Mouse (Mus musculus) spleen, adult 2 months (tissue): Measurements from ENCODE around the gene Lamc3. TPM values are rescaled to one million over a fixed set of nuclear protein-coding genes. Genes with fewer than 3 reads are reported as not detected.

ENCODE experiments used
- DNase-seq, 2 experiments: peaks; one replicate each; pipeline versions ENCODE4 v3.0.0 to v3.0.0-alpha.2; 2012 to 2021; ENCODE audit warnings: low spot score in 2 of 2, low read depth in 1 of 2
- H3K27ac ChIP-seq: fragments of 200-500 bp; 2 replicates; pipeline ENCODE4 v1.5.1; 2012; ENCODE audit warnings: low read length, inconsistent platforms; ENCODE audit not compliant: insufficient read depth
- H3K27me3 ChIP-seq: fragments of 200-500 bp; 2 replicates; pipeline ENCODE4 v1.6.1; 2012; ENCODE audit warnings: mild to moderate bottlenecking, moderate library complexity, low read length, inconsistent platforms; ENCODE audit not compliant: control insufficient read depth, insufficient read depth
- H3K36me3 ChIP-seq: fragments of 200-500 bp; 2 replicates; pipeline ENCODE4 v1.6.1; 2012; ENCODE audit warnings: mild to moderate bottlenecking, low read length, inconsistent platforms; ENCODE audit not compliant: control insufficient read depth, insufficient read depth
- H3K4me1 ChIP-seq: fragments of 200-500 bp; 2 replicates; pipeline ENCODE4 v1.6.1; 2011; ENCODE audit warnings: inconsistent platforms; ENCODE audit not compliant: control insufficient read depth, insufficient read depth, insufficient read length
- H3K4me3 ChIP-seq: fragments of 200-500 bp; 2 replicates; pipeline ENCODE4 v1.5.1; 2011; ENCODE audit warnings: mild to moderate bottlenecking, inconsistent platforms; ENCODE audit not compliant: insufficient read depth, insufficient read length; ENCODE audit errors: extremely low read depth
- CTCF ChIP-seq: fragments of 200-500 bp; IDR thresholded peaks from 2 replicates; pipeline ENCODE4 v1.5.1; 2011; ENCODE audit warnings: mild to moderate bottlenecking, inconsistent platforms; ENCODE audit not compliant: insufficient read depth, insufficient read length, insufficient replicate concordance; ENCODE audit errors: extremely low read depth
- POLR2A ChIP-seq: fragments of 200-500 bp; IDR thresholded peaks from 2 replicates; pipeline ENCODE4 v1.6.1; 2011; ENCODE audit warnings: low read depth, low read length, inconsistent platforms
- WGBS: fragments of 180-500 bp; shearing (Covaris S2); methylation state at CpG from one replicate; pipeline ENCODE4 v1.1.7; 2018; 5-methylcytosine and 5-hydroxymethylcytosine counted together
- polyA plus RNA-seq: library from polyadenylated mRNA; depleted of rRNA; stranded (reverse); fragments of >200 nt; gene quantifications from 2 replicates; pipeline ENCODE4 v1.2.3, GENCODE M21; 2012

The Lamc3 gene
- polyA plus RNA-seq, 1 experiment: 2.1 TPM

DNA sequence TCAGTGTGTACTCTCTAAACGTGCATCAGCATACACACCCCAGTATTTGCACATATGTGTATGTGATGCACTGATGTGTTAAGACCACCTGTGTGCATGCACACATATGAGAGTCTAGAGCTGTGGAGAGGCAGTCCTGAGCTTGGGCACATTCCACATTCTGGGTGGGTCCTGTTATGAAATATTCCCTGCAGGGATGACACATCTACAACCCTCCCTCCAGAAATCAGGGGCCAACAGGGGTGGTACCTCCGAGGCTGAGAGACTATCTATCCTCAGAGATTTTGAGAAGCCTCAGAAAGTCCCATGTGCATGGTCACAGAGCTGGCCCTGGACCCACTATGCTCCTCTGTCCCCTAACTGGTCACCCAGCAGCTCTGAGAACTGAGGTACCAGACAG lies 58.5 kb downstream of the Lamc3 start:
- Histone ChIP-seq H3K27me3 (peaks cover 7% of the 10 kb centered on the region; the same call in 1 of the 2 replicates), H3K4me3 (no peak overlapping the region), H3K36me3 (no peaks in the 10 kb centered on the region), H3K27ac (no peak overlapping the region), H3K4me1 (peaks cover 3% of the 10 kb centered on the region)
- WGBS: 77% methylated on average over 2 of the region's 2 CpGs
- TF ChIP-seq CTCF (no peak), POLR2A (no peak)
- no peak for DNase-seq

GRCm38 (mm10) chr2:31948392-31948791 lies 61.3 kb downstream of the Lamc3 start:
- no peak overlapping the region for H3K27ac ChIP-seq
- no peaks in the 10 kb centered on the region for H3K36me3 ChIP-seq
- WGBS: 90% methylated on average over 6 of the region's 6 CpGs
- DNase-seq: no peak
- no peak for TF ChIP-seq POLR2A
- peaks cover 3% of the 10 kb centered on the region for H3K4me1 ChIP-seq
- H3K27me3 ChIP-seq: peaks cover 10% of the 10 kb centered on the region; the same call in 1 of the 2 replicates
- no peak overlapping the region for H3K4me3 ChIP-seq

- no peak for TF ChIP-seq CTCF
- no peak for TF ChIP-seq POLR2A
- H3K36me3 ChIP-seq: no peaks in the 10 kb centered on the region
- 76% methylated on average over 6 of the region's 6 CpGs for WGBS
Observed at GRCm38 (mm10) chr2:31948801-31949200, 61.7 kb downstream of the Lamc3 start.

DNA sequence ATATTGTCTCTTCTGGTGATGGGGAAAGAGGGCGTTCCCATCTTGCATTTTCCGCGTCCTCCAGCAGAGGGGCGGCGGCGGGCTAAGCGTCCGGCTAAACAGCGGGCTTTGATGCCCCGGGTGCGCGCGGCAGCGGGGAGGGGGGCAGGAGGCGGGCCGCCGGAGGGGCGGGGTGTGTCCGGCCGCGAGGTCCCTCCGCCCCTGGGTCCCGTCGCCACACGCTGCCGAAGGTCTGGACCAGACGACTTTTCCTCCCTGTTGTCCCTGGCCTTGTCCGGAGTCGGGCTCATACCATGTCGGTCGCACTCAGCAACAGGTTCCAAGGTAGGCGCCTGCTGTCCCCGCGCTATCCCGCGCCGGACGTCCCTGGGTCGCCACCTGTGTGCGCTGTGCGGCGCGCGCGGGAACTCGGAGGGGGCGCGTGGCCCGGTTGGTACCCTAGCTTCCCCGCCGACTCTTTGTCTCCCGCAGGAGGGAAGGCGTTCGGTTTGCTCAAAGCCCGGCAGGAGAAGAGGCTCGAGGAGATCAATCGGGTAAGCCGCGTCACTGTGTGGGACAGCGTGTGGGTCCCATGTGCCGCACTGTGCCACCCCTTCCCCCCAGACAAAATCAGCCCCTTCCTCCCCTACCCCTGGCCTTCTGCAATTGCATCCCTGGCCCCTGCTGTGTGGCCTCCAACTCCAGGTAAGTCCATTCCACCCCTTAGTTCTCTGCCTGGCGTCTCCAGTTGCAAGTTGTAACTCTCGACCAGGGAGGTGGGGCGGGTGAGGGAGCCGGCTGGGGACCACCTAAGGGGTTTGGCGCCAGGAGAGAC lies 63.2 kb downstream of the Lamc3 start, which contains the start of gene Aif1l:
TSS of gene Aif1l (plus strand) at position 82 of the 814 bp plus-strand sequence.
- Histone ChIP-seq H3K27ac (no peak within 1 kb of the TSS), H3K27me3 (peaks cover 10% of the 10 kb centered on the region; the same call in 1 of the 2 replicates), H3K4me1 (peaks cover 3% of the 10 kb centered on the region), H3K4me3 (peak within 1 kb of the TSS; percentile 50; the same call in 1 of the 2 replicates), H3K36me3 (no peaks in the 10 kb centered on the region)
- peak in 1 of 2 experiments; percentile 10 for DNase-seq
- WGBS: 2% methylated on average over 63 of the region's 66 CpGs
- no peak for TF ChIP-seq POLR2A

More at GRCm38 (mm10) chr2:31948801-31949200, 61.7 kb downstream of the Lamc3 start:
- no peak overlapping the region for H3K27ac ChIP-seq
- no peak for DNase-seq
- H3K4me1 ChIP-seq: peaks cover 3% of the 10 kb centered on the region
- H3K4me3 ChIP-seq: no peak overlapping the region
- H3K27me3 ChIP-seq: peaks cover 10% of the 10 kb centered on the region; the same call in 1 of the 2 replicates

DNA sequence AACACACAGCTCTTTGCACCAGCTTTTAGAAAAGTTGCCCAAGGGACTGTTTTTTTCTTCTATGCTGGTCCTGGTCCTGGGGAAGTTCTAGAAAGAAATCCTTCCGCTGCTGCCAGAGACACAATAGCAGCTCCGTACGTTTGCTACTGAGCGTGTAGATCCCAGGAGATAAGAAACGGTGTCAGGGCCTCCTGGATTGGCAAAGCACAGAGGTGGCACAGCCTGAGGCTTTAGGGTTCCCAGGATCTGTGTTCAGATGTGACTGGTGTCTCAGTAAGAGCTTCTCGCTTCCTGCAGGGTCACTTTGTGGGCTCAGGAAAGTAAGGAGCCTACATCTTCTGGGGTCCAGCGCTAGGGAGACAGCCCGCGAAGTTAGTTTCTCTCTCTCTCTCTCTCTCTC lies 63.9 kb downstream of the Lamc3 start:
- no peak for DNase-seq
- Histone ChIP-seq H3K27ac (no peak overlapping the region), H3K36me3 (no peaks in the 10 kb centered on the region), H3K4me3 (no peak overlapping the region), H3K27me3 (peaks cover 10% of the 10 kb centered on the region; the same call in 1 of the 2 replicates), H3K4me1 (peaks cover 3% of the 10 kb centered on the region)
- TF ChIP-seq CTCF: no peak
- TF ChIP-seq POLR2A: no peak
- WGBS: 35% methylated on average over 9 of the region's 9 CpGs

DNA sequence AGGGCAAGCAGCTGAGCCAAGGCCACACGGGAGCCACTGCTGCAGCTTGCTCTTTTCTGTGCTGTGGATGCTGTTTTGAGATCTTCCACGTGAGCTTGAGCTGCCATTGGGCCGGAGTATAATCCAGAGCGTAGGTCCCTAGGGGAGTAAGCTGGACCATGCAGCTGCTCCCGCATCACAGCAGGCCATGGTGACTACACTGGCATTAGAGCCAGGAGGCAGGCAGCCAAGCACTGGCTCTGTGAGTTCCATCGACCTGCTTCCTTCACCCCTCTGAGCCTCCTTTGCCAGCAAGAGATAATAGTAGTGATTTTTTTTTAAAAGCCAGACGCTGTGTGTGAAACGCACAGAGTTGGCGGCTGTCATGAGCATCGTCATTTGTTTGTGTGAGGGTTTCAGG lies 65.1 kb downstream of the Lamc3 start:
- Histone ChIP-seq H3K27me3 (peaks cover 10% of the 10 kb centered on the region; the same call in 1 of the 2 replicates), H3K4me1 (peaks cover 3% of the 10 kb centered on the region), H3K36me3 (no peaks in the 10 kb centered on the region), H3K4me3 (no peak overlapping the region), H3K27ac (no peak overlapping the region)
- DNase-seq: no peak
- 84% methylated on average over 10 of the region's 10 CpGs for WGBS
- TF ChIP-seq CTCF: no peak
- TF ChIP-seq POLR2A: no peak

- Histone ChIP-seq H3K36me3 (no peaks in the 10 kb centered on the region), H3K4me1 (peaks cover 3% of the 10 kb centered on the region), H3K27ac (no peak overlapping the region), H3K27me3 (peaks cover 10% of the 10 kb centered on the region; the same call in 1 of the 2 replicates), H3K4me3 (no peak overlapping the region)
- no peak for TF ChIP-seq POLR2A
- 74% methylated on average over 3 of the region's 3 CpGs for WGBS
- no peak for DNase-seq
Observed at GRCm38 (mm10) chr2:31952725-31953124, 65.6 kb downstream of the Lamc3 start.
